Mouse (Mus musculus): ENCODE measurements around the gene 4930438A08Rik. TPM values are rescaled to one million over a fixed set of nuclear protein-coding genes. Genes with fewer than 3 reads are reported as not detected.

Gene 4930438A08Rik
- polyA plus RNA-seq, 1 experiment from 2014 or later, result not detected

DNA sequence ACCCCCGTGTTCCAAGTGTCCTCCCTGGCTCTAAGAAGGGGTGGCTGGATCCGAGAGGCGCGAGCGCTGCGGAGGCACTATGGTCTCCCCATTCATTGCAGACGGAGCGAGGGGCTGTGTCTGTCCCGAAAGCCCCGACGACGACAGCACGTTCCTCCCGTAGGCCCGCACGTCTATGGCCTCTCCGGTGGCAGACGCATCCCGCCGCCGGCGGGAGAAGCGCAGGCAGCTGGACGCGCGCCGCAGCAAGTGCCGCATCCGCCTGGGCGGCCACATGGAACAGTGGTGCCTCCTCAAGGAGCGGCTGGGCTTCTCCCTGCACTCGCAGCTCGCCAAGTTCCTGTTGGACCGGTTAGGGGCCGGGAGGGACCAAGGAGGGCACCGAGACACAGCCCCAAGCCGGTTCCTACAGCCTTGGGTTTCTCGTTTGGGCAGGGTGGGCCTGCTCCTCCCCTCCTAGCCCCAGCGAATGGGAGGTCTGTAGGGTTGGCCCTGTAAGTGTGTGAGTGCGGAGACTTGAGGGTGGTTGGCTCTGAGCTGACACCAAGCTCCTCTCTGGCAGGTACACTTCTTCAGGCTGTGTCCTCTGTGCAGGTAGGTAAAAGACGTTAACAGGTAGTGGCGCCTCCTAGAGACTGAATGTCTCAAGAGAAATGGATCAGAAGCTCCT, 32.9 kb downstream of the 4930438A08Rik start:
- Histone ChIP-seq H3K36me3 (ENCODE audit: control insufficient read depth, insufficient read depth, low read length) (no peaks in the 10 kb centered on the region), H3K27me3 (ENCODE audit: control insufficient read depth, insufficient read depth, low read length) (no peaks in the 10 kb centered on the region), H3K9ac (ENCODE audit: low read depth, low read length) (peak overlapping the region; percentile 53), H3K4me2 (replicated peaks; ENCODE audit: low read depth, low read length) (peak overlapping the region; percentile 69), H3K9me3 (ENCODE audit: control insufficient read depth, low read length) (no peaks in the 10 kb centered on the region), H3K27ac (ENCODE audit: low read depth, low read length) (peak overlapping the region; percentile 56), H3K4me1 (replicated peaks; ENCODE audit: control insufficient read depth, insufficient read depth, low read length) (no peaks in the 10 kb centered on the region), H3K4me3 (ENCODE audit: low read depth, low read length) (peak overlapping the region; percentile 45)
- WGBS, result 1% methylated on average over 42 of the region's 42 CpGs
- DNase-seq (ENCODE audit: low spot score) (peak; percentile 72), ATAC-seq (ENCODE audit: low FRiP score) (peak; percentile 63)

DNA sequence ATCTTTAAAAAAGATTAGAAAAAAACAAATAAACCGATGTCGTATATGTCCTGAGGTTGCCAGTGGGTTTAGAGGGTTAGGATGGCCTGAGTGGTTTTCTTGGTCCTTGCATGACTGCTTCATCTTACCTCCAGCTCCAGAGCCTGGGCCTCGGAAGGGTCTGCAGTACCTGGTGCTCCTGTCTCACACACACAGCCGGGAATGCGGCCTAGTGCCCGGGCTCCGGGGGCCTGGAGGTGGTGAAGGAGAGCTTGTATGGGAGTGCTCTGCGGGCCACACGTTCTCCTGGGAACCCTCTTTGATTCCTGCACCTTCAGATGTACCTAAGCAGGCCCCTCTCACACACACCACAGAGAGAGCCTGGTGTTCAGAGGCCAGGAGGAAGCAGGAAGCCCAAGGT, 34.1 kb downstream of the 4930438A08Rik start:
- no peaks in the 10 kb centered on the region for H3K9me3 ChIP-seq (ENCODE audit: control insufficient read depth, low read length)
- ATAC-seq (ENCODE audit: low FRiP score) (no peak), DNase-seq (ENCODE audit: low spot score) (no peak)
- no peak overlapping the region for H3K9ac ChIP-seq (ENCODE audit: low read depth, low read length)
- H3K27me3 ChIP-seq (ENCODE audit: control insufficient read depth, insufficient read depth, low read length), result no peaks in the 10 kb centered on the region
- no peaks in the 10 kb centered on the region; the same call in 1 of the 2 replicates for H3K36me3 ChIP-seq (ENCODE audit: control insufficient read depth, insufficient read depth, low read length)
- no peaks in the 10 kb centered on the region for H3K4me1 ChIP-seq (replicated peaks; ENCODE audit: control insufficient read depth, insufficient read depth, low read length)
- no peak overlapping the region for H3K4me3 ChIP-seq (ENCODE audit: low read depth, low read length)
- WGBS, result 96% methylated on average over 9 of the region's 9 CpGs
- H3K4me2 ChIP-seq (replicated peaks; ENCODE audit: low read depth, low read length), result no peak overlapping the region
- H3K27ac ChIP-seq (ENCODE audit: low read depth, low read length), result no peak overlapping the region

DNA sequence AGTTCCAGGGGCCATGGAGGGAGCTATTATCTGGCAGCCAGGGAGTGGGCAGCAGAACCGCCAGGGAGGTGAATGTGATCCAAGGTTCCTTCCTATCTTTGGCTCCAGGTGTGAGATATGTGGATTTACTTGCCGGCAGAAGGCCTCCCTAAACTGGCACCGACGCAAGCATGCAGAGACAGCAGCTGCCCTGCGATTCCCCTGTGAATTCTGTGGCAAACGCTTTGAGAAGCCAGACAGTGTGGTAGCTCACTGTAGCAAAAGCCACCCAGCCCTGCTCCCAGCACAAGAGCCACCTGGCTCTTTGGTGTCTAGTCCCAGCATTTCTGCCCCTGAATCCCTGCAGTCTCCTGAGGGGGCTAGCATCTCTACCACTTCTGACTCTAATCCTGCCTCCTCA, 39.5 kb downstream of the 4930438A08Rik start:
- no peak overlapping the region for H3K9ac ChIP-seq (ENCODE audit: low read depth, low read length)
- no peak for ATAC-seq (ENCODE audit: low FRiP score)
- no peak for DNase-seq (ENCODE audit: low spot score)
- H3K4me2 ChIP-seq (replicated peaks; ENCODE audit: low read depth, low read length), result no peak overlapping the region
- no peaks in the 10 kb centered on the region for H3K27me3 ChIP-seq (ENCODE audit: control insufficient read depth, insufficient read depth, low read length)
- H3K4me3 ChIP-seq (ENCODE audit: low read depth, low read length), result no peak overlapping the region
- no peaks in the 10 kb centered on the region for H3K4me1 ChIP-seq (replicated peaks; ENCODE audit: control insufficient read depth, insufficient read depth, low read length)
- no peak overlapping the region for H3K27ac ChIP-seq (ENCODE audit: low read depth, low read length)
- peaks cover 2% of the 10 kb centered on the region for H3K36me3 ChIP-seq (ENCODE audit: control insufficient read depth, insufficient read depth, low read length)
- H3K9me3 ChIP-seq (ENCODE audit: control insufficient read depth, low read length), result no peaks in the 10 kb centered on the region
- 90% methylated on average over 6 of the region's 6 CpGs for WGBS

DNA sequence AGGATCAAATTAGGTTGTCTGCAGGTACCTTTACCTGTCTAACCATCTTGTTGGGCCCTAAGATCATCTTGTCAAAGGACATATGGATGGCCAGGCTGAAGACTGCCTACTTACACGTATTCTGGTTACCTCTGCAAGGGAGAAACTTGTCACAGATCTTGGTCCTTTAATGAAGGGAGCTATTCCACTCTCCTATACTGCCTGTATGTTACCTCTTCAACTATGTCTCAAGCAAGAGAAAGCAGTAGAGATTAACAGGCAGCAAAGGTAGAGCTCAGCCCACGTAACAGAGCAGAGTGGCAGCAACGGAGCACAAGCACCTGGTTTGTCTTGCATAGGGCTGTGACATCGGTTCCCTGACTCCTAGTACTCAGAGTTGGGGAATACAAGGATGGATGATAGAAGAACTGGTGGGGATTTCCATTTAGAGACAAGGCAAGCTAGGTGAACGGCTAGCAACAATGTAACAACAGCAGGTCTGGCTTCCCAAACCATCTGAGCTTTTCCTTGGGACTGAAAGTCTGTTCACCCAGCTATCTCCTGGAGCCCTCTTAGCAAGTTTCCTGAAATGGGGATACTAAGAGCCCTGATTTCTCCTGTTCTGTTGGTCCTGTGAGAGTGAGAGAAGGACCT, 41.1 kb downstream of the 4930438A08Rik start:
- ATAC-seq (ENCODE audit: low FRiP score), result no peak

DNA sequence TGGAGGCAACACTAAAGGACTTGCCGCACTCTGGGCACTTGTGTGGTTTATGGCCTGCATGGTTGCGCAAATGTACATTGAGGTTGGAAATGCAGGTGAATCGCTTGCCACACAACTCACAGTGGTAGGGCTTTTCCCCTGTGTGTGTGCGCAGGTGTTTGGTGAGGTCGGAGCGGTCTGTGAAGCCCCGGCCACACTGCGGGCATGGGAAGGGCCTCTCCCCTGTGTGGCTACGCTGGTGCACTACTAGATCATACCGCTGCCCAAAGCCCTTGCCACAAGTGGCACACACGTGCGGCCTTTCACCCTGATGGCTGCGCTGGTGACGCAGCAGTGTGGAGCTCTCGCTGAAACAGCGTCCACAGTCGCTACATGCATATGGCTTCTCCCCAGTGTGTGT, 41.7 kb downstream of the 4930438A08Rik start:
- Histone ChIP-seq H3K9me3 (ENCODE audit: control insufficient read depth, low read length) (no peaks in the 10 kb centered on the region), H3K4me2 (replicated peaks; ENCODE audit: low read depth, low read length) (no peak overlapping the region), H3K27ac (ENCODE audit: low read depth, low read length) (no peak overlapping the region), H3K27me3 (ENCODE audit: control insufficient read depth, insufficient read depth, low read length) (no peaks in the 10 kb centered on the region), H3K36me3 (ENCODE audit: control insufficient read depth, insufficient read depth, low read length) (peaks cover 2% of the 10 kb centered on the region), H3K4me1 (replicated peaks; ENCODE audit: control insufficient read depth, insufficient read depth, low read length) (no peaks in the 10 kb centered on the region), H3K9ac (ENCODE audit: low read depth, low read length) (no peak overlapping the region), H3K4me3 (ENCODE audit: low read depth, low read length) (no peak overlapping the region)
- ATAC-seq (ENCODE audit: low FRiP score) (no peak), DNase-seq (ENCODE audit: low spot score) (no peak)
- WGBS, result 83% methylated on average over 17 of the region's 17 CpGs

More for the DNA sequence above, 41.1 kb downstream of the 4930438A08Rik start:
- H3K9ac ChIP-seq (ENCODE audit: low read depth, low read length), result no peak overlapping the region
- H3K36me3 ChIP-seq (ENCODE audit: control insufficient read depth, insufficient read depth, low read length), result peaks cover 2% of the 10 kb centered on the region
- 86% methylated on average over 5 of the region's 5 CpGs for WGBS
- no peak overlapping the region for H3K4me3 ChIP-seq (ENCODE audit: low read depth, low read length)
- no peaks in the 10 kb centered on the region for H3K9me3 ChIP-seq (ENCODE audit: control insufficient read depth, low read length)
- no peaks in the 10 kb centered on the region for H3K27me3 ChIP-seq (ENCODE audit: control insufficient read depth, insufficient read depth, low read length)
- no peak for DNase-seq (ENCODE audit: low spot score)
- H3K27ac ChIP-seq (ENCODE audit: low read depth, low read length), result no peak overlapping the region
- no peaks in the 10 kb centered on the region for H3K4me1 ChIP-seq (replicated peaks; ENCODE audit: control insufficient read depth, insufficient read depth, low read length)
- H3K4me2 ChIP-seq (replicated peaks; ENCODE audit: low read depth, low read length), result no peak overlapping the region

DNA sequence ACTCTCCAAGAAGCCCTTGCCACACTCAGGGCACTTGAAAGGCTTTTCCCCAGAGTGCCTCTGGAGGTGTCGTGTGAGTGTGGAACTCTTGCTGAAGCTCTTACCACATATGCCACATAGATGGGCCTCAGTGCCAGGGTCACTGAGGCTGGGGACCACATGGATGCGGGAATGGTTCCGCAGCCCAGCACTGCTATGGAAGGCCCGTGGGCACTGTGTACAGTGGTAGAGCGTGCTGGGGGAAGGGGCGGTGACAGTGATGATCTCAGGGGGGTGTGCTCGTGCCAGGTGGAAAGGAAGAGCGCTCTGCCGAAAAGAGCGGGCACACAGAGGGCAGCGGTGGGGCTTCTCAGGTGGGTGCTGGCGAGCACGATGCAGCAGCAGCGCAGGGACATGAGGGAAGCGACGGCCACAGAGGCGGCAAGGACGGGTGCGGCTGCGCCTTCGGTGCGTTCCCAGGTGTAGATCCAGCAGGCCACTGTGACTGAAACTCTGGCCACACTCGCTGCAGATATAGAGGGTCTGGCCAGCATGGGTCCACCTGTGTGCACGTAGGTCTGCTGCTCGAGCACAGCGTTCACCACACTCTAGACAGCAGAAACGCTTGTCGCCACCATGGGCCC, 42.3 kb downstream of the 4930438A08Rik start:
- Histone ChIP-seq H3K4me3 (ENCODE audit: low read depth, low read length) (no peak overlapping the region), H3K27ac (ENCODE audit: low read depth, low read length) (no peak overlapping the region), H3K4me2 (replicated peaks; ENCODE audit: low read depth, low read length) (no peak overlapping the region), H3K4me1 (replicated peaks; ENCODE audit: control insufficient read depth, insufficient read depth, low read length) (no peaks in the 10 kb centered on the region), H3K27me3 (ENCODE audit: control insufficient read depth, insufficient read depth, low read length) (no peaks in the 10 kb centered on the region), H3K36me3 (ENCODE audit: control insufficient read depth, insufficient read depth, low read length) (peaks cover 2% of the 10 kb centered on the region), H3K9ac (ENCODE audit: low read depth, low read length) (no peak overlapping the region), H3K9me3 (ENCODE audit: control insufficient read depth, low read length) (no peaks in the 10 kb centered on the region)
- ATAC-seq (ENCODE audit: low FRiP score) (no peak), DNase-seq (ENCODE audit: low spot score) (no peak)
- 70% methylated on average over 28 of the region's 28 CpGs for WGBS

DNA sequence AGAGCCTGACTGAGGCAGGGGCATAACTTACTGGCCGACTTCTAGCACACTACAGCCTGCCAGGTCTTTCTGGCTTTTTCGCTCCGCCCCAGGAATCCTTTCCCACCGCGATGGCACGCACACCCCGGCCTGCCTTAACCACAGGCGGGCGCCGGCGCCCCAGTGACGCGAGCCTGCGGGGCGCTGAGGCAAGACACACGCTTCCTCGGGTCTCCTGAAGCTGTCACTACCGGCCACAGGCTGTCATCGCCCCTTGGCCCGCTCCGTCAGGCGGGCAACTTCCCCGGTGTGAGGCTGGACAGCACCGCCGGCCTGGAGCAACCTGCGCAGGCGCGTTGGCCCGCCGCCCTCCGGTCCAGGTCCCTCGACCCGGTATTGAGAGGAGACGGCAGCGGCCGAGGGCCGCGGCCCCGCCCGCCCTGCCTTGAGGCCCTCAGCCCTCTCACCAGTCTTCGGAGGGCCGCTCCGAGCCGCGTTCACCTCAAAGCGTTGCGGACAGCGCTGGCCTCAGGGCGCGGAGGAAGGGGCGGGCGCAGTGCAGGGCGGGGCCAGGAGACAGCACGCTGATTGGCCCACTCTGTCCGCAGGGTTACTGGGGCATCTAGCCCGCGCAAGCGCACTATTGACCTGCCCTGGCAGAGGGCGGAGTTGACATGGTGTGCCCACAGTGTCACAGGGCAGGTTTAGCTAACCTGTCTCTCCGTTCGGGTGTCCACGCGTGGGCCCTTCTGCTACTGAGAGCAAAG, 48.4 kb downstream of the 4930438A08Rik start:
- under 1% methylated on average over 56 of the region's 63 CpGs for WGBS
- DNase-seq (ENCODE audit: low spot score) (peak; percentile 96), ATAC-seq (ENCODE audit: low FRiP score) (peak; percentile 99)
- Histone ChIP-seq H3K27ac (ENCODE audit: low read depth, low read length) (peak overlapping the region; percentile 95), H3K4me1 (replicated peaks; ENCODE audit: control insufficient read depth, insufficient read depth, low read length) (no peaks in the 10 kb centered on the region; the same call in 1 of the 2 replicates), H3K4me2 (replicated peaks; ENCODE audit: low read depth, low read length) (peak overlapping the region; percentile 95), H3K36me3 (ENCODE audit: control insufficient read depth, insufficient read depth, low read length) (0 out of 2 replicates have a peak, but pooled peaks cover 7% of the 10 kb centered on the region), H3K9me3 (ENCODE audit: control insufficient read depth, low read length) (no peaks in the 10 kb centered on the region), H3K27me3 (ENCODE audit: control insufficient read depth, insufficient read depth, low read length) (no peaks in the 10 kb centered on the region), H3K4me3 (ENCODE audit: low read depth, low read length) (peak overlapping the region; percentile 73), H3K9ac (ENCODE audit: low read depth, low read length) (peak overlapping the region; percentile 81)

DNA sequence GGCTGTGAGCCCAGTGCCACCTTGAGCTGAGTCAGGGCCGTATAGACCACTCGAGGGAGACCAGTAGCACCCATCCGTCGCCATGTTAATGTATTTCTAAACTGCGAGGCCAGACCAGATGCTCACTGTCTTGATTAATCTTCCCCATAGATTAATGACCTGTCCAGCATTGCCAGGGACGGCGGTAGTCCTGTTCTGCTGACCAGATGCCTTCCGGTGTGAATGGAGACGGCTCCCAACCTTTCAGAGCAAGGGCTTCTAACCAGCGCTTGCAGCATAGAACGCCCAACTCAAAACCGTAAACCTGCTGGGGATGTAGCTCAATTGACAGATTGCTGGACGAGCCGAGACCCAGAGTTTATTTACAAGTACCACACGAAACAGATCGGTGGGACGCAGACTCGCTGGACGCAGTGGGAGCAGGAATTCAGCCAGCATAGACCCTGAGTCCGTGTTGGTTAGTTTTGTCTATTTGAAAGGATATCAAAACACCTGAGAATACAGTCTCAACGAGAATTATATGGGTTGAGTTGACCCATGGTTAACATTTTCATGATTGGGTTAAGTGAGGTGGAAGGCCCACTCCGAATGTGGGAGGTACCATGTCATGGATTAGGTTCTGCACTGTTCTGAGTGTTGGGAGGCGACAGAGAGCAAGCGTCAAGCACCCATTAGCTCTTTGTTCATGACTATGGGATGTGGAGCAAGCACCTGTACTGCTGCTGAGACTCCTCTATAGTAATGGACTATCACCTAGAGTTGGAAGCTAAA, 49.2 kb downstream of the 4930438A08Rik start:
- H3K4me1 ChIP-seq (replicated peaks; ENCODE audit: control insufficient read depth, insufficient read depth, low read length), result no peaks in the 10 kb centered on the region; the same call in 1 of the 2 replicates
- WGBS, result 15% methylated on average over 24 of the region's 24 CpGs
- H3K9ac ChIP-seq (ENCODE audit: low read depth, low read length), result peak overlapping the region; percentile 81
- H3K27me3 ChIP-seq (ENCODE audit: control insufficient read depth, insufficient read depth, low read length), result no peaks in the 10 kb centered on the region
- DNase-seq (ENCODE audit: low spot score) (no peak), ATAC-seq (ENCODE audit: low FRiP score) (no peak)
- H3K4me3 ChIP-seq (ENCODE audit: low read depth, low read length), result peak overlapping the region; percentile 73
- H3K36me3 ChIP-seq (ENCODE audit: control insufficient read depth, insufficient read depth, low read length), result 0 out of 2 replicates have a peak, but pooled peaks cover 7% of the 10 kb centered on the region
- H3K27ac ChIP-seq (ENCODE audit: low read depth, low read length), result peak overlapping the region; percentile 95
- no peaks in the 10 kb centered on the region for H3K9me3 ChIP-seq (ENCODE audit: control insufficient read depth, low read length)
- peak overlapping the region; percentile 95 for H3K4me2 ChIP-seq (replicated peaks; ENCODE audit: low read depth, low read length)
